Mouse (Mus musculus) CD8-positive naive resting alpha-beta T cell, adult 2 months (primary cell): ENCODE data around the gene Il16.
A peak's percentile ranks its signal among the peaks of the same experiment; 100 is the strongest.

ENCODE experiments used
- DNase-seq, 2 experiments: peaks; one replicate each; pipeline ENCODE4 v3.0.0; 2022; ENCODE audit warnings: low read depth in 2 of 2, low spot score in 2 of 2

Il16 gene

DNA sequence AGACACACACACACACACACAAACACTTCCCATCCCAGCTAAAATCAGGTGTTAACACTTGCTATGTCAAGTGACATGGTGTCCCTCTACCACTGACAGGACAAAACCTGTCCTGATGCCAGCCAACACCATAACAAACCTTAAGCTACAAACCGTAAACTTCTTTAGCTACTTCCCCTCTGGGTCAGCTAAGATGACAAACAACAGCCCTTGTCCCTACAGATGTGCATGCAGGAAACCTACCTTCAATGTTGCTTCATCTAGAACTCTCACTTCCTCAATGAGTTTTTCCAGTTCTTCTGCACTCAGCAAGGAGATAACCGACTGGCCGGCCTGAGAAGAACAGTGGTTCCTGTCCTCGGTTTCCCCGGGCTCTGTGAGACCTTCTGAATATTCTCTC, 94.9 kb downstream of the Il16 start:
- DNase-seq, result no peak

- DNase-seq, result no peak
Observed at GRCm38 (mm10) chr7:83648807-83649206, 96.7 kb downstream of the Il16 start.

- DNase-seq, result no peak
Observed at GRCm38 (mm10) chr7:83645476-83645875, 100.0 kb downstream of the Il16 start.

DNA sequence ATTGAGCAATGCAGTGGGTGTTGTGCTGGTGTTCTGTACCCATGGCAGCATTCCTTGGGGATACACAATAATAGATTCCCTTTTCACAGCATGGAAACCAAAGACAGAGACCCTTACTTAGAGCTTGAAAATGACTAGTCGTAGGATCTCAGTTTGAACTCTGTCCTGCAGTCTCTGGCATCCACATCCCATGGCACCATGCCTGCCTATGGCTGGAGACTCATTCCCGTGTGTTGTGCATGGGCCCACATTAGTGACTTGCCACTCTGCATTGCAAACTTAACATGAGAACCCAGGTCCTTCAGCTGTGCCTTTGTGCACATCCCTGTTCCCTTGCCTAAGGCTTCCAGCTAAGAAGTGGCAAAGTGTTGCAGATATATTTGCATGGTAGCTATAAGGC, 100.8 kb downstream of the Il16 start:
- no peak for DNase-seq

- DNase-seq, result no peak
Observed at GRCm38 (mm10) chr7:83643581-83643980, 101.9 kb downstream of the Il16 start.

DNA sequence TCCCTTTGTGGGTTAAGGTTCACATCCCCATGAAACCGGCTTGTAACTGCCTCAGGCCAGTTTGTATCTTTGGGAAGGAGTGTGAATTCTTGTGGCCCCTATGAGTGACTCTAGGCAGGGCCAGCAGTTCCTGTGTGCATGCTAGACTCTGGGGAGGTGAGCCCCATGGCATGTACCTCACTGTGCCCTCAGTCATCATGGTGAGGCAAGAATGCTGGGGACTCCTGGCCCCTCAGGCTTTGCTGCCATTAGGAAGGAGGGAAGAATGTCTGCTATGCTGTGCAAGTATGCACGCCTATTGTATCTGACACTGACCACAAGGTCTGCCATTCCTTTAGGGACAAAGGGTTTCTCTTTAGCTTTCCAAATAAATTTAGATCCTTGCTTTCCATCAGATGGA, 104.4 kb downstream of the Il16 start:
- DNase-seq, result no peak

GRCm38 (mm10) chr7:83640581-83640980, 104.9 kb downstream of the Il16 start:
- DNase-seq, result no peak

DNA sequence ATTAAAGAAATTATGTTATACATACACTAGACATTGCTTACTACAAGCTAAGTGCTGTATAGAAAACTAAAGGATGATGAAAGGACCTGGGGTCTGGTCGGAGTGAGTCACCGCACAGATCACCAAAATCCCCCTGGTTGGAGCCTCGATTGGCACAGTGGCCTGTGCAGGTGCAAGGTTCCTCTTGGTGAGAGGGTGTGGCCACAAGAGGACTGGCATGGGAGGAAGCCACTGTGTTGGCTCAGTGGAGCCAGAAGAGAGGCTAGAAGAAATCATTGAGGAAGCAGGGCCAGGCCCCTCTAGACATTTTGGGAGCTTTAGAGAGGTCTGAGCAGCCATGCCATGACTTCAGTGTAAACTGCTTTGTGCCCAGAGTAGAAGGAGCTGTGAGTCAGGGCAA, 106.4 kb downstream of the Il16 start:
- DNase-seq, result no peak

- no peak for DNase-seq
Observed at GRCm38 (mm10) chr7:83637781-83638583, 107.5 kb downstream of the Il16 start.

GRCm38 (mm10) chr7:83636425-83636824, 109.1 kb downstream of the Il16 start:
- DNase-seq, result no peak

DNA sequence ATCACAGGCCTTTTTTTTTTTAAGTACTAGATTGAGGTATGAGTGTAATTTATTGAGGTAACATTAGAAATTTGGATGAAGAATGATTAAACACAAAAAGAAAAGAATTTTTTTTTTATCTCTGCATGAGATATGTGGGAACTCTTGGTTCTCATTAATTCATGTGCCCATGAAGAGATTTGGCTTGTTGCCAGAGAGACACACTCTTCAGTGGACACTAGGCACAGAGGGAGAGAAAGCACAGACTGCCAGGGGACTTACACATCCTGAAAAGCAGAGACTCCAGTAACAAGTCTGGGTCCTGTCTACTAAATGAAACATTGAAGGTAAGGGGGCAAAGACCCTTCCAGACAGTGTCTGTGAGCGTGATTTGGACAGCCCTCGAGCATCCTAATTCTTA, 109.8 kb downstream of the Il16 start:
- DNase-seq, result no peak

DNA sequence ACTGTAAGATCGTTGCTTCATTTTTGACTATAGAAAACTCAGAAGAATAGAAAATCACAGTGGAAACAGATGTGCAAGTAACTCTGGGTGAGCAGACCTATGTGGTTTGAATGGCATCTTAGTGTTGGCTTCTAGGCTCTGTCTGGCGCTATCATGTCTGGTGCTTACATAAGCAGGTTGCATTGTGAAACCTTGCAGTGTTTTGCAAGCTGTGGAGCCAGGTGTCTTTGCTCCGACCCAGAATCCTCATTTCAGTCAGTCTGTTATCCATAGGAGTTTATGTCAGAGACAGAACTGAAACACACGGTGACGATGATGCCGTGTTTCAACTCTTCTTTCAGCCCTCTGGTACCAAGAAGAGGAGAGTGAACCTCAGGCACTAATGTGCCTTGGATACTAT, 111.7 kb downstream of the Il16 start:
- DNase-seq, result no peak

DNA sequence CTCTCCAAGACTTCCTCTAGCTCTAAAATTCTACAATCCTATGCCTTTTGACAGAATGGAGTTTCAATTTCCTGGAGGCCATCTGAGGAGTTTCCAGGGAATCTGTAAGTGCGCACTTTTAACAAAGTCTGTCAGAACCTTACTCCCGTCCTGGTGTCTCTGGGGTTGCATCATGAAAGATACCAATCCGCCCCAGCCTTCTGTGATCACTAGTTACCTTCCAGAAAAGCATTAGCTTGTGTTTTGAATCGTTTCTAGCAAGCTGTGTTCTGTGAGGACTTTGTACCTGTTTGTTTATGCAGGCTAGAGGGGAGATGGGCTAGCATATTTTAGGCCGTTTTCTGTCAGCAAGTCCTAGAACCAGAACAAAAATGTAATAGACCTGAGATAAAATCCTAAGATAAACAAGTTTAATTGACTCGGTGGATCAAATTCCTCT, 112.8 kb downstream of the Il16 start:
- DNase-seq, result no peak

DNA sequence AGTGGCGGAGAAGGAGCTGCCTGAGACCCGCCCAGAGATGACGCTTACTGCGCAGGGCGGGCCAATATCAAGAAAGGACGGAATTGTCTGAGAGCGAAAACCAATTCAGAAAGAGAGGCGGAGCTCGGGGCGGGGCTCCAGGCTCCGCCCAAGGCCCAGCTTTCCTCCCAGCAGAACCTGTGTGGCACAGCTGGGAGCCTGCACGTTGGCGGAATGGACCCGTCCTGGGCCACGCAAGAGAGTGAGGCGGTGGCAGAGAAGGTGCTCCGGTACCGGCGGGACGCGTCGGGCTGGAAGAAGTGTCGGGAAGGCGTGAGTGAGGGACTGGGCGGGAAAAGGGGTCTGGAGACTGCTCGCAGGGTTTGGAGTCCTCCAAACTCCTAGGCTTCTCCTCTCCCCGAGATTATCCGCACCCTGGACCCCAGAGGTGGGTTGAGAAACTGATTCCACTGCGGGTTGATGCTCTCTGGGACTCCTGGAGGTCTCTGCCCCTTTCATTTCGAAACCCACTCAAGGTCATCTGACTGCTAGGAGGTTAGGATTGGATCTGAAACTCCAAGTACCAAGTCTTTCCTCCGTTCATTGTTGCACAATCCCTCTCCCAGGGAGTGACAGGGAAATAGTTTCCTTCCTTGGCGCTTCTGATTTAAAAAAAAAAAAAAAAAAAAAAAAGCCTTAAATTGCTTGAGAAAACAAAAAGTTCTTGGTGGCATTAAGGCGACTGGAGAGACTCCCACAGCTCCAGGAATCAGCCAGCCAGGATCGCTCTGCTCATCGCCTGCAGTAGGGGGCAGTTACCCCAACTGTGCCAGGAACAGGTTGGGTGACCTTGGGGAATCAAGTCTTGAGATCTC, 113.5 kb downstream of the Il16 start, which contains the start of gene Stard5:
Stard5 (plus strand) TSS at position 132 of the 854 bp plus-strand sequence.
- peak; percentile 82 to 85 for DNase-seq

DNA sequence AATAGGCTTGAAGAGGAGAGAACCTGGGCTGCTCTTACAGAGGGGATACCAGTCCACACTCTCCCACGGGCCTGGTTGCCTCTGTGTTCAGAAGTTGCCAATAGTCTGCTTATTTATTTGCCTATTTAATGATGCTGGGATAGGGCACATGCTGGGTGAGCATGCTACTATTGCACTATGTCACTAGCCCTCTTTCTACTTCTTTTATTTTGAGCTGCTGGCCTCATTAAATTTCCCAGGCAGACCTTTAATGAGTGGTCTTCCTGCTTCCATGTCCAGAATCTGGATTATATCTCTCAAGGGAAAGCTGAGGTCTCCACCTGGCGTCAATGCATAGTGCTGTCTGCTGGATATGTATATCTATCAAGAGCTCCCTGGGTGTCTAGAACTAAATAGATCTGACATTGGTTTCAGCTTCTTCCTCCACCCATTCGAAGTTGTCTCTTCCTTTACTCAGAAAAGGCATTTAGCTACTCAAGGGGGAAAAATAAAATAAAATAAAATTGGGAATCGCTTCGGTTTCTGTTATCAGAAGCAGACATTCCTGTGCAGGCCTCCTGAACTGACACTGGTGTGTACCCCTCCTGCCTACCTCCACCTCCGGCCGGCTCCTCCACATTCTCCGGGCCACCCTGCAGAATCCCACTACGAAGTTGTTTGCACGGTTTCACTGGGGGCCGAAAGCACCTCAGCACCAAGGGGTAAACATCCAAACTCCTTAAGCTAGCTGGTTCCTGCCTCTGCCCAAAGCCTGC, 114.3 kb downstream of the Il16 start:
- no peak for DNase-seq

GRCm38 (mm10) chr7:83627369-83627768, 118.2 kb downstream of the Il16 start:
- no peak for DNase-seq

GRCm38 (mm10) chr7:83626557-83627257, 118.8 kb downstream of the Il16 start:
- no peak for DNase-seq

DNA sequence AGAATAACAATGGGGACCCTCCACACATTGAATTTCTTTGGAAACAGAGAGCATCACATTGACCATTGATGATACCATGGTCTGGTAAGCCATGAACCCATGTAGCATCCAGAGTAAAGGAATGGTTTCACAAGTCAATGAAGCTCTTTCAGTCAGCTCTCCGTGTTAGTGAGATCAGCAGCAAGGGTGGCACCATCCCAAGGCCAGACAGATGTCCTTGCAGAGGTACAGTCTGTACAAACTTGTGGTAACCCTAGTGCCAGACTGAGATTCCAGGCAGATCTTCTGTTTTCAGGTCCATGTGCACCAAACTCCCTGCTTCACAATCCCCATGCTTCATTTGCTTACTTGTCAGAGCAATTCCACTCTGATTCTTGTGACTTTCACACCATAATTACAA, 121.5 kb downstream of the Il16 start:
- DNase-seq, result no peak

DNA sequence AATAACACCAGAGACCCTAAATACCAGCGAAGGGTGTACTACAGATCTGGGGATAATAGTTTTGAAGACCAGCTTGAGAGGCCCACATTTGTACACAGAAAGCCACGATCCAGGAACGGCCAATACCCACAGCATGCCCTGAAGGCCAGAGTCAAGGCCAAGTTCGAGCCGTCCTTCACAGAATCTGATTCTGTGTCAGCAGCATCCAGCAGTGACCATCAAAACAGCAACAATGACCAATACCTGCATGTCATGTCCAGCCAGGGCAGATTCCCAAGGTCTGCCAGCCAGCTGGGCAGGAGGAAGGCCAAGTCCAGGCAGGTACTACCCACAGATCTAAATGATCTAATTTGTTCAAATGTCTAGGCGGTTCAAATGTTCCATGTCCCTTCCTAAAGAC, 122.9 kb downstream of the Il16 start:
- no peak for DNase-seq

- no peak for DNase-seq
Observed at GRCm38 (mm10) chr7:83618709-83619108, 126.8 kb downstream of the Il16 start.

GRCm38 (mm10) chr7:83616268-83616667, 129.3 kb downstream of the Il16 start:
- DNase-seq, result no peak
